ENCODE assay signal across 9 mouse cellular contexts in the genomic region with DNA sequence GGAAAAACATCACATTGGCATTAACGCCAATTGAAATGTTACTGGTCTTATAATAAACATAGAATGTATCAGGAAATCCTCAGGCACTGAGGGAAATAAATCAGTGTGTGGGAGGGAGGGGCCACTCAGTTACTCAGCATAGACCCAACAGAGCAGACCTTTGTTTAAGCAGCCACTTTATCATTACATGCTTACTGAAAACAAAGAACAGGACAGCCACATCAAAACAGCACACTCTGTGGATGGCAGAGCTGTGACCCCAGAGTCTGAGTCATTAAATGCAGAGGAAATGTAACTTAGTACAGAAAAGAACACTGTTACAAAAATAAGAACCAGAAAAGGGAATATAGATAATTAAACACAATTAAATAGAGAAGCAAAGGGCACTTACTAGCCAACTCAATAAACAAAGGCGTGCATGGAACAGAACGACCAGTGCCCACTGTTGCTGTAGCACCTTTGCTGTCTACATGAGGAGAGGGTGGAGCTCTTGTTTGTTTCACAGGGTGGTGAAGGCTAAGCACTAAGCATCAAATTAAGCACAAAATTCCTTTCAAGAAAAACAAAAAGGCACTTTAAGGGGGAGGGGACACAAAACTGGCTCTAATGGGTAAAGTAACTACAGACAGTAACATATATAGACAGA. TPM values are rescaled to one million over a fixed set of nuclear protein-coding genes. Genes with fewer than 3 reads are reported as not detected.
A peak's percentile ranks its signal among the peaks of the same experiment; 100 is the strongest.
DNase-seq lines count a peak whose midpoint lies in the region; ATAC-seq and TF ChIP-seq lines count a peak whose summit lies in the region.
"Had no signal": no experiment of that assay in that cellular context is flagged by ENCODE, and none has a peak within 500 bp of the region (broad histone marks: within the 10 kb centered on the region; RNA-seq: fewer than 3 reads in every experiment).

No protein-coding gene starts in this region.

- 41% methylated on average over 3 of the region's 3 CpGs for WGBS in heart, embryonic 14.5 days
- WGBS in hindbrain, embryonic 12.5 days: 54% methylated on average over 3 of the region's 3 CpGs
- 73% methylated on average over 3 of the region's 3 CpGs for WGBS in midbrain, embryonic 12.5 days
- WGBS in cerebellum, adult 2 months: 68% methylated on average over 3 of the region's 3 CpGs

- no peak for TF ChIP-seq CTCF in Patski (IDR thresholded peaks at IDR 0.05)
- TF ChIP-seq CTCF in cerebellum, adult 2 months (IDR thresholded peaks at IDR 0.05; ENCODE audit: borderline replicate concordance, insufficient read depth, low read depth, low read length): no peak

- H3K4me1 ChIP-seq in heart, embryonic 14.5 days (ENCODE audit: control insufficient read depth in 2 of 2, insufficient read depth in 2 of 2, low read length in 2 of 2): peaks cover 7 to 25% of the 10 kb centered on the region in 2 experiments
- H3K4me1 ChIP-seq in hindbrain, embryonic 12.5 days: peaks cover 16% of the 10 kb centered on the region
- peaks cover 14% of the 10 kb centered on the region for H3K4me1 ChIP-seq in midbrain, embryonic 12.5 days
- H3K4me1 ChIP-seq in cerebellum, adult 2 months (ENCODE audit: control insufficient read depth, insufficient read depth, low read length): no peaks in the 10 kb centered on the region; the same call in 1 of the 2 replicates

- intact Hi-C loops in heart, postnatal 10 days (cut with DNase I): no loop called here
- intact Hi-C loops in left cerebral cortex, postnatal 4 days (cut with DNase I): no loop called here

- no peak for DNase-seq in heart, postnatal 10 days
- DNase-seq in Patski (ENCODE audit: low read depth, low spot score): no peak
- no peak for DNase-seq in spleen, postnatal 4 days (ENCODE audit: low spot score in 2 of 2)
- no peak for DNase-seq in cerebellum, adult 2 months
- no peak for DNase-seq in left cerebral cortex, postnatal 4 days

- ATAC-seq in heart, embryonic 14.5 days (ENCODE audit: insufficient number of reproducible peaks, insufficient read depth, low FRiP score, low read depth): peak; percentile 61; the same call in 1 of the 2 replicates
- peak; percentile 10 for ATAC-seq in Patski
- peak; percentile 71 for ATAC-seq in hindbrain, embryonic 12.5 days (ENCODE audit: low FRiP score)
- ATAC-seq in midbrain, embryonic 12.5 days (ENCODE audit: low FRiP score, low read depth): peak; percentile 35

- H3K4me3 ChIP-seq in heart, embryonic 14.5 days (ENCODE audit: control insufficient read depth in 1 of 2, insufficient read depth in 1 of 2, low read depth in 1 of 2, low read length in 2 of 2): no peak overlapping the region
- H3K4me3 ChIP-seq in hindbrain, embryonic 12.5 days: no peak overlapping the region
- no peak overlapping the region for H3K4me3 ChIP-seq in midbrain, embryonic 12.5 days
- no peak overlapping the region for H3K4me3 ChIP-seq in cerebellum, adult 2 months (replicated peaks; ENCODE audit: insufficient read depth, low read depth, low read length)
- H3K4me3 ChIP-seq: heart, adult 2 months had no signal

- no peak overlapping the region; the same call in 1 of the 2 replicates for H3K9ac ChIP-seq in heart, embryonic 14.5 days (ENCODE audit: low read length)
- no peak overlapping the region for H3K9ac ChIP-seq in hindbrain, embryonic 12.5 days
- H3K9ac ChIP-seq in midbrain, embryonic 12.5 days (replicated peaks): no peak overlapping the region

- TF ChIP-seq POLR2A in cerebellum, adult 2 months (IDR thresholded peaks at IDR 0.05; ENCODE audit: borderline replicate concordance, insufficient read depth, low read length): no peak

- no peaks in the 10 kb centered on the region for H3K36me3 ChIP-seq in heart, embryonic 14.5 days (ENCODE audit: control insufficient read depth, insufficient read depth, low read length)
- H3K36me3 ChIP-seq in hindbrain, embryonic 12.5 days: no peaks in the 10 kb centered on the region
- H3K36me3 ChIP-seq in midbrain, embryonic 12.5 days: no peaks in the 10 kb centered on the region

- in situ Hi-C loops in Patski (cut with MboI; ENCODE audit: low pct_unique_long_range_greater_than_20kb): no loop called here

- H3K4me2 ChIP-seq in heart, embryonic 14.5 days (ENCODE audit: low read length): peak overlapping the region; percentile 16
- no peak overlapping the region for H3K4me2 ChIP-seq in hindbrain, embryonic 12.5 days (replicated peaks)
- H3K4me2 ChIP-seq in midbrain, embryonic 12.5 days (replicated peaks): no peak overlapping the region

- H3K27me3 ChIP-seq in heart, embryonic 14.5 days (ENCODE audit: control insufficient read depth, insufficient read depth, low read length): no peaks in the 10 kb centered on the region
- no peaks in the 10 kb centered on the region for H3K27me3 ChIP-seq in Patski
- no peaks in the 10 kb centered on the region for H3K27me3 ChIP-seq in hindbrain, embryonic 12.5 days
- no peaks in the 10 kb centered on the region for H3K27me3 ChIP-seq in midbrain, embryonic 12.5 days
- no peaks in the 10 kb centered on the region for H3K27me3 ChIP-seq in cerebellum, adult 2 months (ENCODE audit: control insufficient read depth, insufficient read depth, low read length)

- POLR2A ChIA-PET in Patski (lab: Charles Lee): interaction anchor here (1.0 kb wide), 1 partner anchor 15 kb away, joined by 3 read pairs; no protein-coding TSS in a partner anchor

- peak overlapping the region; percentile 29 to 59; a peak in 3 of 4 replicates for H3K27ac ChIP-seq in heart, embryonic 14.5 days (replicated peaks in 1 of 2; ENCODE audit: control insufficient read depth in 1 of 2, insufficient read depth in 1 of 2, low read depth in 2 of 2, low read length in 2 of 2)
- H3K27ac ChIP-seq in hindbrain, embryonic 12.5 days: peak overlapping the region; percentile 66
- H3K27ac ChIP-seq in midbrain, embryonic 12.5 days (replicated peaks): peak overlapping the region; percentile 58
- no peak overlapping the region for H3K27ac ChIP-seq in cerebellum, adult 2 months (ENCODE audit: insufficient read depth, low read length)
- H3K27ac ChIP-seq: heart, adult 2 months had no signal

- CTCF ChIA-PET in Patski (lab: Charles Lee): interaction anchor here (1.4 kb wide), 1 partner anchor 32 kb away, joined by 3 read pairs; no protein-coding TSS in a partner anchor

- H3K9me3 ChIP-seq in heart, embryonic 14.5 days (ENCODE audit: control insufficient read depth, low read length): no peaks in the 10 kb centered on the region
- H3K9me3 ChIP-seq in hindbrain, embryonic 12.5 days (replicated peaks): no peaks in the 10 kb centered on the region
- no peaks in the 10 kb centered on the region for H3K9me3 ChIP-seq in midbrain, embryonic 12.5 days

RNA-seq across cellular contexts. Expression of gene Rnf217, which starts 16.8 kb away (rescaled TPM):
- 2.0 and 2.2 TPM in 2 replicates for polyA plus RNA-seq in heart, embryonic 14.5 days (2014; fragmentation: Nextera tagmentation; extraction: Ambion mirVana)
- total RNA-seq in heart, postnatal 10 days (2021): 1 to 10 TPM; 4.5 to 4.8 TPM
- polyA plus RNA-seq in Patski (2021): 3.6 TPM
- polyA plus RNA-seq in hindbrain, embryonic 12.5 days (2016; fragmentation: Nextera tagmentation; extraction: Ambion mirVana): 2.3 and 2.4 TPM in 2 replicates
- 1.5 and 1.6 TPM in 2 replicates for polyA plus RNA-seq in midbrain, embryonic 12.5 days (2016; fragmentation: Nextera tagmentation; extraction: Ambion mirVana)
- polyA plus RNA-seq in cerebellum, adult 2 months (2012; rRNA removed): 3.9 TPM in 2 replicates
- total RNA-seq in left cerebral cortex, postnatal 4 days (2021): 10 to 100 TPM; 15.1 to 16.0 TPM

Comparison
In these comparisons a context has a peak if more than half of its experiments do, and no peak if none do; other contexts are left out.
1. ATAC-seq: peak in every context shown above with its lines; median percentile 71 in hindbrain, embryonic 12.5 days; 61 in heart, embryonic 14.5 days; 35 in midbrain, embryonic 12.5 days; 10 in Patski.